Mouse (Mus musculus) liver, embryonic 13.5 days (tissue): Measurements from ENCODE around the gene Tdp1. TPM values are rescaled to one million over a fixed set of nuclear protein-coding genes. Genes with fewer than 3 reads are reported as not detected.

Source experiments
- ATAC-seq: fragments of 200-750 bp; cut with Nextera tagmentation; 2 replicates; pipeline ENCODE4 v1.8.0; 2017; ENCODE audit warnings: low read depth, mild to moderate bottlenecking, moderate number of reproducible peaks, moderate library complexity
- DNase-seq: peaks from one replicate; pipeline ENCODE4 v3.0.0; 2022
- H3K27ac ChIP-seq: fragments of 300-500 bp; sonication (generic); 2 replicates; pipeline ENCODE4 v1.5.1; 2015; ENCODE audit warnings: moderate library complexity, mild to moderate bottlenecking, inconsistent platforms
- H3K27me3 ChIP-seq: fragments of 300-500 bp; sonication (generic); 2 replicates; pipeline ENCODE4 v1.6.1; 2015; ENCODE audit warnings: mild to moderate bottlenecking, inconsistent platforms
- H3K36me3 ChIP-seq: fragments of 300-500 bp; sonication (generic); 2 replicates; pipeline ENCODE4 v1.6.1; 2015; ENCODE audit warnings: mild to moderate bottlenecking, inconsistent platforms
- H3K4me1 ChIP-seq: fragments of 300-500 bp; sonication (generic); replicated peaks from 2 replicates; pipeline ENCODE4 v1.6.1; 2015; ENCODE audit warnings: inconsistent platforms
- H3K4me2 ChIP-seq: fragments of 300-500 bp; sonication (generic); 2 replicates; pipeline ENCODE4 v1.6.1; 2015; ENCODE audit warnings: inconsistent platforms, mild to moderate bottlenecking, moderate library complexity
- H3K4me3 ChIP-seq: fragments of 300-500 bp; sonication (generic); replicated peaks from 2 replicates; pipeline ENCODE4 v1.5.1; 2015; ENCODE audit warnings: mild to moderate bottlenecking, inconsistent platforms
- H3K9ac ChIP-seq: fragments of 300-500 bp; sonication (generic); 2 replicates; pipeline ENCODE4 v1.6.1; 2015; ENCODE audit warnings: mild to moderate bottlenecking, inconsistent platforms
- H3K9me3 ChIP-seq: fragments of 300-500 bp; sonication (generic); replicated peaks from 2 replicates; pipeline ENCODE4 v1.6.1; 2016; ENCODE audit warnings: inconsistent platforms
- whole genome bisulfite sequencing: fragments of 180-500 bp; shearing (Covaris S2); methylation state at CpG from one replicate; pipeline ENCODE4 v1.1.7; 2015; ENCODE audit not compliant: insufficient replicate concordance; 5-methylcytosine and 5-hydroxymethylcytosine counted together
- polyA plus RNA-seq: library from polyadenylated mRNA; unstranded; fragments of >200 nt; fragmentation: Nextera tagmentation; extraction: Ambion mirVana; gene quantifications from 2 replicates; pipeline ENCODE4 v1.2.1, GENCODE M21; 2015

Gene Tdp1
- polyA plus RNA-seq, 1 experiment from 2014 or later = 33.2 TPM

GRCm38 (mm10) chr12:99859391-99860100 lies 24.8 kb upstream of the Tdp1 start:
- DNase-seq (no peak), ATAC-seq (no peak)
- Histone ChIP-seq H3K4me1 (peaks cover 5% of the 10 kb centered on the region), H3K36me3 (no peaks in the 10 kb centered on the region), H3K4me3 (no peak overlapping the region), H3K27ac (no peak overlapping the region), H3K9me3 (no peaks in the 10 kb centered on the region), H3K27me3 (no peaks in the 10 kb centered on the region), H3K4me2 (no peak overlapping the region), H3K9ac (no peak overlapping the region)
- WGBS = 75% methylated on average over 3 of the region's 3 CpGs

GRCm38 (mm10) chr12:99860981-99861380 lies 23.3 kb upstream of the Tdp1 start:
- Histone ChIP-seq H3K4me2 (no peak overlapping the region), H3K9ac (no peak overlapping the region), H3K4me1 (peaks cover 5% of the 10 kb centered on the region), H3K4me3 (no peak overlapping the region), H3K27ac (no peak overlapping the region), H3K36me3 (no peaks in the 10 kb centered on the region), H3K9me3 (no peaks in the 10 kb centered on the region), H3K27me3 (no peaks in the 10 kb centered on the region)
- WGBS = 63% methylated on average over 4 of the region's 4 CpGs
- DNase-seq (no peak), ATAC-seq (no peak)

GRCm38 (mm10) chr12:99864613-99865012 lies 19.7 kb upstream of the Tdp1 start:
- H3K9ac ChIP-seq = no peak overlapping the region
- no peak overlapping the region for H3K4me3 ChIP-seq
- peaks cover 5% of the 10 kb centered on the region for H3K4me1 ChIP-seq
- no peaks in the 10 kb centered on the region for H3K9me3 ChIP-seq
- ATAC-seq = no peak
- H3K27ac ChIP-seq = no peak overlapping the region
- DNase-seq = no peak
- no peak overlapping the region for H3K4me2 ChIP-seq
- H3K36me3 ChIP-seq = no peaks in the 10 kb centered on the region
- no peaks in the 10 kb centered on the region for H3K27me3 ChIP-seq

- H3K27ac ChIP-seq = no peak overlapping the region
- H3K36me3 ChIP-seq = no peaks in the 10 kb centered on the region
- no peak overlapping the region for H3K9ac ChIP-seq
- H3K4me3 ChIP-seq = no peak overlapping the region
- no peak overlapping the region for H3K4me2 ChIP-seq
- no peak for DNase-seq
- H3K9me3 ChIP-seq = no peaks in the 10 kb centered on the region
- ATAC-seq = no peak
- peaks cover 6% of the 10 kb centered on the region for H3K4me1 ChIP-seq
- 50% methylated on average over 1 of the region's 1 CpGs for WGBS
- H3K27me3 ChIP-seq = no peaks in the 10 kb centered on the region
These were observed 15.5 kb upstream of the Tdp1 start for GRCm38 (mm10) chr12:99868821-99869220.

GRCm38 (mm10) chr12:99873443-99873842 lies 10.9 kb upstream of the Tdp1 start:
- Histone ChIP-seq H3K9ac (no peak overlapping the region), H3K27ac (no peak overlapping the region), H3K36me3 (no peaks in the 10 kb centered on the region), H3K27me3 (no peaks in the 10 kb centered on the region), H3K9me3 (no peaks in the 10 kb centered on the region), H3K4me1 (peaks cover 12% of the 10 kb centered on the region), H3K4me2 (no peak overlapping the region), H3K4me3 (no peak overlapping the region)
- WGBS = 41% methylated on average over 3 of the region's 3 CpGs
- ATAC-seq = peak; percentile 80
- DNase-seq = no peak

- peaks cover 12% of the 10 kb centered on the region for H3K4me1 ChIP-seq
- no peak overlapping the region for H3K4me3 ChIP-seq
- no peak overlapping the region for H3K9ac ChIP-seq
- WGBS = 35% methylated on average over 6 of the region's 6 CpGs
- ATAC-seq (no peak), DNase-seq (no peak)
- no peaks in the 10 kb centered on the region for H3K9me3 ChIP-seq
- H3K36me3 ChIP-seq = no peaks in the 10 kb centered on the region
- H3K27me3 ChIP-seq = no peaks in the 10 kb centered on the region
- H3K4me2 ChIP-seq = no peak overlapping the region
- no peak overlapping the region for H3K27ac ChIP-seq
These were observed 9.7 kb upstream of the Tdp1 start for GRCm38 (mm10) chr12:99874609-99875008.

GRCm38 (mm10) chr12:99883000-99883712 lies 1.2 kb upstream of the Tdp1 start:
- Histone ChIP-seq H3K27ac (peak overlapping the region; percentile 94), H3K4me2 (peak overlapping the region; percentile 93), H3K4me3 (peak overlapping the region; percentile 76), H3K9me3 (no peaks in the 10 kb centered on the region), H3K27me3 (no peaks in the 10 kb centered on the region), H3K4me1 (peaks cover 28% of the 10 kb centered on the region), H3K9ac (peak overlapping the region; percentile 91), H3K36me3 (peaks cover 3% of the 10 kb centered on the region)
- DNase-seq (peak; percentile 92), ATAC-seq (peak; percentile 88)
- WGBS = under 1% methylated on average over 38 of the region's 38 CpGs

- ATAC-seq (peak; percentile 9), DNase-seq (peak; percentile 24)
- Histone ChIP-seq H3K36me3 (peaks cover 4% of the 10 kb centered on the region), H3K9ac (peak overlapping the region; percentile 91), H3K4me1 (peaks cover 28% of the 10 kb centered on the region), H3K9me3 (no peaks in the 10 kb centered on the region), H3K27ac (peak overlapping the region; percentile 94), H3K4me2 (peak overlapping the region; percentile 93), H3K4me3 (peak overlapping the region; percentile 76), H3K27me3 (no peaks in the 10 kb centered on the region)
- under 1% methylated on average over 11 of the region's 11 CpGs for WGBS
These were observed 608 bp upstream of the Tdp1 start for GRCm38 (mm10) chr12:99883713-99884105.

- ATAC-seq = no peak
- Histone ChIP-seq H3K27ac (peak overlapping the region; percentile 83), H3K4me1 (peaks cover 28% of the 10 kb centered on the region), H3K4me3 (peak overlapping the region; percentile 76), H3K27me3 (no peaks in the 10 kb centered on the region), H3K36me3 (peaks cover 8% of the 10 kb centered on the region), H3K4me2 (peak overlapping the region; percentile 93), H3K9ac (peak overlapping the region; percentile 91), H3K9me3 (no peaks in the 10 kb centered on the region)
- DNase-seq = no peak
- 48% methylated on average over 8 of the region's 8 CpGs for WGBS
These were observed 1.1 kb downstream of the Tdp1 start for GRCm38 (mm10) chr12:99885282-99885901.

- Histone ChIP-seq H3K27ac (no peak overlapping the region), H3K4me1 (peaks cover 3% of the 10 kb centered on the region; the same call in 1 of the 2 replicates), H3K9ac (no peak overlapping the region), H3K4me2 (no peak overlapping the region), H3K9me3 (no peaks in the 10 kb centered on the region), H3K36me3 (peaks cover 76% of the 10 kb centered on the region), H3K4me3 (no peak overlapping the region), H3K27me3 (no peaks in the 10 kb centered on the region)
- DNase-seq (no peak), ATAC-seq (no peak)
- WGBS = 80% methylated on average over 4 of the region's 4 CpGs
These were observed 13.5 kb downstream of the Tdp1 start for GRCm38 (mm10) chr12:99897846-99898245.

GRCm38 (mm10) chr12:99898248-99898870 lies 14.0 kb downstream of the Tdp1 start:
- H3K27ac ChIP-seq = no peak overlapping the region
- ATAC-seq (peak; percentile 41; the same call in 1 of the 2 replicates), DNase-seq (no peak)
- no peaks in the 10 kb centered on the region for H3K9me3 ChIP-seq
- WGBS = 69% methylated on average over 16 of the region's 16 CpGs
- no peaks in the 10 kb centered on the region for H3K27me3 ChIP-seq
- no peak overlapping the region for H3K4me3 ChIP-seq
- H3K4me1 ChIP-seq = peaks cover 3% of the 10 kb centered on the region; the same call in 1 of the 2 replicates
- H3K36me3 ChIP-seq = peaks cover 76% of the 10 kb centered on the region
- H3K9ac ChIP-seq = no peak overlapping the region
- H3K4me2 ChIP-seq = no peak overlapping the region
